Mouse (Mus musculus): Measurements from ENCODE around the gene Bcl2a1d. TPM values are rescaled to one million over a fixed set of nuclear protein-coding genes. Genes with fewer than 3 reads are reported as not detected.
"Not testable (repeated sequence)": the region's sequence is repeated elsewhere in the genome, so short reads cannot be mapped to it uniquely, and the experiment has no call there.

Gene Bcl2a1d
- not detected in 2 replicates for polyA plus RNA-seq (2014; fragmentation: Nextera tagmentation; extraction: Ambion mirVana)

DNA sequence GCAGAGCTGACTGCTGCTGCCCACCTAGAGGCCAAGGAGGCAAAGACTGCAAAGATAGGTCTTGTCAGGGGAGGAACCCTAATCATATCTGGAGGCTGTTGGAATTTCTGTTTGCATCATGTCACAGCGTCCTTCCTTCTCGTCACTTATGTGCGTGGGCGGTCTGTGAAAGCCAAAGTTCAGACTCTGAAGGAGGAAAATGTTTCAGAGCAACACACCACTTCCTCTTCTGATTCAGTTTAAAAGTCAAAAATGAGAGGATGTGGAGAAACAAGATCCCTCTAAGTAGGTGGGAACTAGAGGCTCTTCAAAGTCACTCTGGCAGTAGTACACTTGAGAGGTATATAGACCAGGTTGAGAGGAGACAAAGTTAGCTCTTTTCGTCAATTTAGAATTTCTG lies at the start of gene Bcl2a1d:
Gene Bcl2a1d, minus strand, starts transcription at position 187 of the 400 bp plus-strand sequence.
- not testable (repeated sequence) for H3K27ac ChIP-seq (ENCODE audit: low read depth, low read length); H3K4me2 ChIP-seq; H3K4me1 ChIP-seq (ENCODE audit: control insufficient read depth, insufficient read depth, low read length); DNase-seq (ENCODE audit: low spot score, missing footprints); H3K4me3 ChIP-seq (ENCODE audit: low read depth, low read length); H3K36me3 ChIP-seq (ENCODE audit: control insufficient read depth, insufficient read depth, low read length); H3K9ac ChIP-seq (ENCODE audit: low read length); H3K27me3 ChIP-seq (ENCODE audit: control insufficient read depth, insufficient read depth, low read length); ATAC-seq (ENCODE audit: low FRiP score); H3K9me3 ChIP-seq (ENCODE audit: control insufficient read depth, low read length)
- 97% methylated on average over 5 of the region's 5 CpGs for WGBS

DNA sequence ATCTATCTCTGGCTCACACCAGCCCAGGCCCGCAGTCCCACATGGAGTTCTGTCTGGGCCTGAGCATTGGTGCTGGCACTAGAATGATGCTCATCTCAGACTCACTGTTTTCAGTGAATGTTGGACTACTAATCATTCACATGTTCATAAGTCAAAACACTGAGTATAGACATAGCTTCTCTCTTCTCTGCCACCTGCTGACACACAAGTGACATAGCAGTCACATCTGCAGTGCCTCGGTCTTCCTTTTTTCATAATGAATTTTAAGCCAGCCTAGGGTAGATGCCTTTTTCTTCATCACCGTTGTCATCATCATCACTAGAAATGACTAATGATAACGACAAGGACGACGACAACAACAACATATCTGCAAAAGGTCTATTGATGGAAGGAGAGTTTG lies 38.5 kb upstream of the Bcl2a1d start:
- WGBS = 96% methylated on average over 2 of the region's 6 CpGs
- not testable (repeated sequence) for ATAC-seq (ENCODE audit: low FRiP score); H3K36me3 ChIP-seq (ENCODE audit: control insufficient read depth, insufficient read depth, low read length)

DNA sequence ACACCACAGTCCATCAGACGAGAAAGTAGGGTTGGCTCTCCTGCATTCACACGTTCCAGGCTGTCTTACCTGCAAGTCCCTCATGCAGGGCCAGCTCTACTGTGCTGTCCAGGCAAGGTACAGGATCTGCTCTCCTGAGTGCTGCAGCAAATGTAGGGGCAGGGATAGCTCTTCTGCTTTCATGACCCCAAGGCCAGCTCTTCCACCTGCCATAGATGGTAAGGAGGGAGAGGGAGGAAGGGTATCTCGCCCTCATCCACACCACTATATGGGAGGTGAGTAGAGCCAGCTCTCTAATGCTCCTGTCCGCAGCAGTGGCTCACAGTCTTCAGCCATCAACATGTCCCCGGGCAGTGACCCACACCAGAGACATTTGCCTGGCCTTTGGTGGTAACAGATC lies 37.8 kb upstream of the Bcl2a1d start:
- H3K4me2 ChIP-seq; ATAC-seq (ENCODE audit: low FRiP score); H3K4me3 ChIP-seq (ENCODE audit: low read depth, low read length): not testable (repeated sequence)

More for the DNA sequence above, 38.5 kb upstream of the Bcl2a1d start:
- H3K4me3 ChIP-seq (ENCODE audit: low read depth, low read length); DNase-seq (ENCODE audit: low spot score, missing footprints); H3K27me3 ChIP-seq (ENCODE audit: control insufficient read depth, insufficient read depth, low read length); H3K27ac ChIP-seq (ENCODE audit: low read depth, low read length); H3K4me1 ChIP-seq (ENCODE audit: control insufficient read depth, insufficient read depth, low read length); H3K9me3 ChIP-seq (ENCODE audit: control insufficient read depth, low read length); H3K9ac ChIP-seq (ENCODE audit: low read length); H3K4me2 ChIP-seq: not testable (repeated sequence)

DNA sequence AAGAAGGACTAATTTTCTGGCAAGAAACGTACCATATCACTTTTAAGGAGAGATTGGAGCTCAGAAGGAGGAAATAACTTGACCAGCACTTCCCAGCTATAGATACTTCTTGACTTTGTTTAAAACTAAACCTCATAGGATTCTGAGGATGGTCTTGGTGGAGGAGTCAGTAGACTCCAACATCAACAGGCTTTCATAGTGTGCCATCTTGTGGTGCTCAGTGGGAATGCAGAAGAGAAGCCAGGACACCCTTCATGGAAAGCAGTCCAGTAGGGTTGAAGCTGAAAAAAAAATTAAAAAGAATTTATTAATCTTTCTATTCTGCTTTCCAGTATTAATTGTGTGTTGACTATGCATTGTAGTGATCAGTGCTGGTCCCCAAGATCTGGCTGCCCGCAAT lies 15.0 kb upstream of the Bcl2a1d start:
- H3K36me3 ChIP-seq (ENCODE audit: control insufficient read depth, insufficient read depth, low read length); H3K27me3 ChIP-seq (ENCODE audit: control insufficient read depth, insufficient read depth, low read length); H3K4me3 ChIP-seq (ENCODE audit: low read depth, low read length); H3K4me1 ChIP-seq (ENCODE audit: control insufficient read depth, insufficient read depth, low read length); H3K9me3 ChIP-seq (ENCODE audit: control insufficient read depth, low read length); ATAC-seq (ENCODE audit: low FRiP score); H3K4me2 ChIP-seq; H3K9ac ChIP-seq (ENCODE audit: low read length); H3K27ac ChIP-seq (ENCODE audit: low read depth, low read length); DNase-seq (ENCODE audit: low spot score, missing footprints): not testable (repeated sequence)
- 40% methylated on average over 1 of the region's 2 CpGs for WGBS

More for the DNA sequence above, 37.8 kb upstream of the Bcl2a1d start:
- H3K9ac ChIP-seq (ENCODE audit: low read length); H3K4me1 ChIP-seq (ENCODE audit: control insufficient read depth, insufficient read depth, low read length); H3K9me3 ChIP-seq (ENCODE audit: control insufficient read depth, low read length); H3K36me3 ChIP-seq (ENCODE audit: control insufficient read depth, insufficient read depth, low read length); DNase-seq (ENCODE audit: low spot score, missing footprints); H3K27ac ChIP-seq (ENCODE audit: low read depth, low read length); H3K27me3 ChIP-seq (ENCODE audit: control insufficient read depth, insufficient read depth, low read length): not testable (repeated sequence)
- 94% methylated on average over 3 of the region's 5 CpGs for WGBS

DNA sequence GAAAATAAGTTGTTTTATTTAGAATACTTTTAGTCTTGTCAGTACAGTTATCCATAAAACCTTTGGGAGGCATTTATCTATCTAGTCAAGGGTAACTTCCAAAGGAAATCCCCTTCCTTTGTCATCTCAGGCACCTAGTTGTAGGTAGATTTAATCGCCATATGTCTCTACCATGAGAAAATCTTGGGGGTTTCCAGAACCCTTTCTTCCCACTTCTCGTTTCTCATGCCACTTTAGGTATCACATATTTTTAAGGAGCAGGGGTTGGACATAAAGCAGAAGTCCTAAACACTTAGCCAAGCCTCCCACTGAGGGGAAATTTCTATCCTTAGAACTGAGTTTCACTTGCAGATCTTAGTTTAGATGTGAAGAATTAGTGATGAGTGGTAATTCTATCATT lies 14.3 kb upstream of the Bcl2a1d start:
- H3K9ac ChIP-seq (ENCODE audit: low read length); ATAC-seq (ENCODE audit: low FRiP score); H3K4me2 ChIP-seq; DNase-seq (ENCODE audit: low spot score, missing footprints); H3K27ac ChIP-seq (ENCODE audit: low read depth, low read length); H3K36me3 ChIP-seq (ENCODE audit: control insufficient read depth, insufficient read depth, low read length); H3K27me3 ChIP-seq (ENCODE audit: control insufficient read depth, insufficient read depth, low read length); H3K9me3 ChIP-seq (ENCODE audit: control insufficient read depth, low read length); H3K4me1 ChIP-seq (ENCODE audit: control insufficient read depth, insufficient read depth, low read length); H3K4me3 ChIP-seq (ENCODE audit: low read depth, low read length): not testable (repeated sequence)
- no CpG with 5 or more reads among the region's 2 CpGs for WGBS

DNA sequence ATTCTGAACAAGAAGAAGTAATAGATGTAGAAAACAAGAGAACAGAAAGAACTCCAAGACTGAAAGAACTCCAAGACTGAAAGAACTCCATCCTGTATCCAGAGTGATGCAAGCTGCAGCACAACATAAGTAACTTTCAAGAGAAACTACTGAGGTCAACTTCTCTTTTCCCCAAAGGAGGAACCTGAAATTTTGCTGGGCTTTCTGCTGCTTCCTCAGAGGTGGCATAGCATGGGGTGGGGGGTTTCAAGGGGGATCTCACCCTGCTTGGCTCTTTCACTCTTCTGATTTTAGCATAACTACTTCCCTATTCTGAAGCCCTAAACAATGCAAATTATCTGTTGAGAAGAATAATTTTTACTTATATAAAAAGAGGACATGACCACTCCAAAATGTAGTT lies 3.6 kb upstream of the Bcl2a1d start:
- H3K4me2 ChIP-seq; H3K27me3 ChIP-seq (ENCODE audit: control insufficient read depth, insufficient read depth, low read length); H3K4me1 ChIP-seq (ENCODE audit: control insufficient read depth, insufficient read depth, low read length); H3K27ac ChIP-seq (ENCODE audit: low read depth, low read length); H3K9me3 ChIP-seq (ENCODE audit: control insufficient read depth, low read length); H3K9ac ChIP-seq (ENCODE audit: low read length); ATAC-seq (ENCODE audit: low FRiP score); H3K36me3 ChIP-seq (ENCODE audit: control insufficient read depth, insufficient read depth, low read length); H3K4me3 ChIP-seq (ENCODE audit: low read depth, low read length); DNase-seq (ENCODE audit: low spot score, missing footprints): not testable (repeated sequence)

DNA sequence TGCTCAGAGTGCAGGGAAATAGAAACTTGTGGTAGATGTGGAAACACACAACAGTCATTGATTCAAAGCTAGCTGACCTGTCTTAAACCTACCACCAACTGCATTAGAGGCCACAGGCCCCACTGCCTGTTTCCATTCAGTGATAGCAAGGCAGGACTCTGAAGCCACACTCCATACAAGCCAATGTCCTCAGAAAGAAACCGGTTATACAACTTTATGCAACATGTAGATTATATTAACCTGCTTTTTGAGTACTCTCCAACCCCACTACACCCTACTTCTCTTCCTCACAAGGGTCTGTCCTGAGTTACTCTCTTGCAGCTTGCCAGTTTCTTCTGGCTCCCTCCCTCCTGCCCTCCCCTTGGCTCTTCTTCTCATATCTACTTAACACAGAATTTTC lies 1.5 kb upstream of the Bcl2a1d start:
- H3K4me1 ChIP-seq (ENCODE audit: control insufficient read depth, insufficient read depth, low read length); H3K4me3 ChIP-seq (ENCODE audit: low read depth, low read length); H3K27me3 ChIP-seq (ENCODE audit: control insufficient read depth, insufficient read depth, low read length); H3K36me3 ChIP-seq (ENCODE audit: control insufficient read depth, insufficient read depth, low read length); H3K4me2 ChIP-seq; ATAC-seq (ENCODE audit: low FRiP score); H3K9ac ChIP-seq (ENCODE audit: low read length); H3K27ac ChIP-seq (ENCODE audit: low read depth, low read length); H3K9me3 ChIP-seq (ENCODE audit: control insufficient read depth, low read length); DNase-seq (ENCODE audit: low spot score, missing footprints): not testable (repeated sequence)
- WGBS = 86% methylated on average over 1 of the region's 1 CpGs

DNA sequence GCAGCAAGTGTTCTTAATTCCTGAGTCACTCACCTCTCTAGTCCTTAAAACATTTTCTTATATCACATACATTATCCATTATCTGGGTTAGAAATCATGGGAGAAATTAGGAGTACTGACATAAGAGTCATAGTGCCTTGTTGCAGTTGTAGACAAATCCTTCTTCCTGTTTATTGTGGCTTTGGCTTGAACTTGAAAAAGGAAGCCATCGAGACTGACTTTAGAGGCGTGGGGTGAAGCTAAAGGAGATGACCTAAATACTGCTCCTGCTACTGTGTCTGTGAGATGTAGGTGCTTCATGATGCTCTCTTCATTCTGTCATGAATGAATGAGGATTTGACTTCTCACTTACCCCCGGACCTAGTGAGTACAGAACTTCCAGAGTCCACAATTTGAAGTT lies 620 bp upstream of the Bcl2a1d start:
- H3K4me1 ChIP-seq (ENCODE audit: control insufficient read depth, insufficient read depth, low read length); H3K27ac ChIP-seq (ENCODE audit: low read depth, low read length); H3K36me3 ChIP-seq (ENCODE audit: control insufficient read depth, insufficient read depth, low read length); ATAC-seq (ENCODE audit: low FRiP score); H3K4me2 ChIP-seq; H3K9ac ChIP-seq (ENCODE audit: low read length); H3K27me3 ChIP-seq (ENCODE audit: control insufficient read depth, insufficient read depth, low read length); H3K4me3 ChIP-seq (ENCODE audit: low read depth, low read length); H3K9me3 ChIP-seq (ENCODE audit: control insufficient read depth, low read length); DNase-seq (ENCODE audit: low spot score, missing footprints): not testable (repeated sequence)
- WGBS = 80% methylated on average over 1 of the region's 3 CpGs

DNA sequence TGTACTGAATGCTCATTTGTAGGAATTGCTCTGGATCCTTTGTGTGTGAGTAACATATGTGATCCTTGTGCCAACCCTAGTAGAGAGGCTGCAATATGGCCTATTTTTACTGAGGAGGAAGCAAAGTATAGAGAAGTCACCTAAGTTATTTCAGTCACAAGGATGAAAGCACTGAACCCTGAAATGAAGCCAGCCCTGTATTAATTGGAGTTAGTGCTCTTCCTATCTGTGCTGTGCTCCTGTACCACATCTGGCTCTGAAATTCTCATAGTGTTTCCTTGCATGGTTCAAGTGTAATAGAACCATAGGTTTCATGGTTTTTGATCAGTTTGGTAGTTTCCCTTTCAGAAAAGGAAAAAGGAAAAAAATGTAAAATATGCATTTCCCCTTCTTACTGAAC lies 3.4 kb downstream of the Bcl2a1d start:
- DNase-seq (ENCODE audit: low spot score, missing footprints); H3K9me3 ChIP-seq (ENCODE audit: control insufficient read depth, low read length): not testable (repeated sequence)

DNA sequence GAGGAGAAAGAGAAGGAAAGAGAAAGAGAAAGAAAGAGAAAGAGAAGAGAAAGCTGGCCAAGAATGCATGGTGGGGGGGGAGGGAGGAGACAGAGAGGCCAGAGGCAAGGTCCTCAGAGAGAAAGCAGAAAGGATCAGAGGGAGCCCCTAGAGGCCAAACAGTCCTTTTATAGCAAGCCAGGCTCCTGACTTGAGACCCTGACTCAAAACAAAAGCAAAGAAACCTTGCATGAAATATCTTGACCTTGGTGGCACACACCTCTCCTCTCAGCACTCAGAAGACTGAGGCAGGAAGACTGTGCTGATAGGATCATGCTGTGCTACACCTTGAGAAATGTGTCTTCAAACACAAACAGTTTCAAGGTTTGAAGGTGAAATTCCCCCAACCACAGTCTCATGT lies 10.1 kb downstream of the Bcl2a1d start:
- H3K4me2 ChIP-seq; DNase-seq (ENCODE audit: low spot score, missing footprints); H3K4me3 ChIP-seq (ENCODE audit: low read depth, low read length): not testable (repeated sequence)

More for the DNA sequence above, 3.4 kb downstream of the Bcl2a1d start:
- not testable (repeated sequence) for ATAC-seq (ENCODE audit: low FRiP score); H3K9ac ChIP-seq (ENCODE audit: low read length); H3K4me2 ChIP-seq; H3K27me3 ChIP-seq (ENCODE audit: control insufficient read depth, insufficient read depth, low read length); H3K36me3 ChIP-seq (ENCODE audit: control insufficient read depth, insufficient read depth, low read length); H3K27ac ChIP-seq (ENCODE audit: low read depth, low read length); H3K4me3 ChIP-seq (ENCODE audit: low read depth, low read length); H3K4me1 ChIP-seq (ENCODE audit: control insufficient read depth, insufficient read depth, low read length)

More for the DNA sequence above, 10.1 kb downstream of the Bcl2a1d start:
- not testable (repeated sequence) for ATAC-seq (ENCODE audit: low FRiP score); H3K27me3 ChIP-seq (ENCODE audit: control insufficient read depth, insufficient read depth, low read length); H3K9ac ChIP-seq (ENCODE audit: low read length); H3K4me1 ChIP-seq (ENCODE audit: control insufficient read depth, insufficient read depth, low read length); H3K36me3 ChIP-seq (ENCODE audit: control insufficient read depth, insufficient read depth, low read length); H3K9me3 ChIP-seq (ENCODE audit: control insufficient read depth, low read length); H3K27ac ChIP-seq (ENCODE audit: low read depth, low read length)
